Mouse (Mus musculus) kidney, postnatal 4 days (tissue): ENCODE measurements at regions not wholly inside any gene's neighbourhood (a gene's known extent, or its start where the extent isn't known, plus 50 kb on each side); places are given as distances from the start of the nearest gene placed in this dataset.
A peak's percentile ranks its signal among the peaks of the same experiment; 100 is the strongest.

Source experiments
- DNase-seq, 2 experiments: peaks; one replicate each; pipeline ENCODE4 v3.0.0; 2021; ENCODE audit warnings: mixed read lengths in 2 of 2

DNA sequence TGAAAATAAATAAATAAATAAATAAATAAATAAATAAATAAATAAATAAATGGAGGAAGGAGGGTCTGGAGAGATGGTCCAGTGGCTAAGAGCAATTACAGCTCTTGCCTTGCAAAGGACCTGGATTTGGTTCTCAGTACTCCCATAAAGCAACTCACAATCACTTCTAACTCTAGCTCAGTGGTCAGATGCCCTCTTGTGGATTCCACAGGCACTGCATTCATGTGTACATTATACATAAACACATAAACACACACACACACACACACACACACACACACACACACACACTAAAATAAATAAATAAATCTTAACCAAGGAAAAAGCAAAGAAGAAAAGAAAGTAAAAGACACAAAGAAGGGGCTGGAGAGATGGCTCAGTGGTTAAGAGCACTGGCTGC, 74.2 kb upstream of the Dhx40 start:
- DNase-seq, result no peak

DNA sequence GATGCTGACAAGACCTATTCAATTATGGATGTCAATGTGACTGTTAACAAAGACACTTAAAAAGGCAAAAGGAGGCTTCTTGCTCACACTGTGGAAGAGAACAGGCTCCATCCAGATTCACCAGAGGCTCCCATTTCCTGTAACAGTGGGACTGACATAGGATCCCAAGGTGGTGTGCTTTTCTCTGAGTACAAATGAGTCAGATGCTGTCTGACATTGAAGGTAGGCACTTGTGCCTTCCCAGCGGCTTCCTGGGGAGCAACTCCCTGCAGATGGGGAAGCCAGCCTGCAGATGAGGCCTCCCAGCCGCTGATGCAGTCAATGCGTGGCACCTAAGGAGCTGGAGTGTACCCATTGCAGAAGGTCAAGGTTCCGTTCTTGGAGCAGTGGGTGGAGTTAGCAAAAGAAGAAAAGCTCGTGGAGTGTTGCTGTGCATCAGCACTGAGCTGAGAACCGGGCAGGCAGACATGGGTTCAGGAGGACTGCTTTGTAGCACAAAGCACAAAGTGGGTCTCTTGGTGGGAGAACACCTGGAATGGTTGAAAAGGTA, 71.9 kb upstream of the Dhx40 start:
- DNase-seq, result no peak

DNA sequence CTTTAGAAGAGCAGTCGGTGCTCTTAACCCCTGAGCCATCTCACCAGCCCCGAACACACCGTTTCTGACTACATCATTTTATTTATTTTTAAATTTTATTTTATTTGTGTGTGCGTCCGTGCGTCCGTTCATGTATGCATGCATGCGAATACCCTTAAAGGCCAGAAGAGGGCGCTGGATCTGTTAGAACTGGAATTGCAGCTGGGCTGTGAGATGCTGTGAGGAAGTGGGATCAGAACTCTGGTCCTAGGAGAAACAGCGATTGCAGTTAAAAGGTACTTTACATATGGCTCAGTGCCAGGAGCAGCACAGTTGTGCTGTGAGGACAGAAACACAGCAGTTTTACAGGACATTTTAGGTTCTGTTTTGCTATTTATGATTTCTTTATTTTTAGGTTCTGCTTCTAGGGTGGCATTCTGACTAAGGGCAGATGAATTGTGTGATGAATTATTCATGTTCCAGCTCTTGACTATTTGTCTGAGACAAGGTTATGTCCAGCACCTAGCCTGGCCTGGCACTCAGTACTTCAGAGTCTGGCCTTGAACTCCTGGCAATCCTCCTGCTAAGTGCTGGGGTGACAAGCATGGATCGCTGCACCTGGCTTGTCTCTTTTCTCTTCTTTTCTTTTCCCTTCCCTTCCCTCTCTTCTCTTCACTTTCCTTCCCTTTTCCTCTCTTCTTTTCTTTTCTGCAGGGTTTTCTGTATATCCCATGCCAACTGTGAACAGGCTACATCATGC, 71.0 kb upstream of the Dhx40 start:
- DNase-seq, result no peak

DNA sequence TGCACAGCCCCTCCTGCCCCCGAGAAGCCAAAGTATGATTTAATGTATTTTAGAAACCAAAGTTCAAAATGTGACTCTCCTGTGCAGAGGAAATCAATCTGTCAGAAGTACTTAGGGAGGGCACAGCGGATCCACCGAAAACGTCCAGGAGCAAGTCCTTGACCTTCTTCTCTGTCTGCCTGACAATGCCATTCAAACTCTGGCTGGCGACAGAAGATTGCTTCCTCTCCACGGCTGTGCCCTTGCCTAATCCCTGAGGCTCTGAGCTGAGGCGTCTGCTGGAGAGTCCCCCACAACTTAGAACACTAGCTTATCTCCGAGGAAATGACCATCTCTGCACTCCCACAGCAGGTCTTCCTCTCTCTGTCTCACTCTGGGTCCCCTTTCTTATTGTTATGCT, 69.0 kb upstream of the Dhx40 start:
- DNase-seq, result no peak

DNA sequence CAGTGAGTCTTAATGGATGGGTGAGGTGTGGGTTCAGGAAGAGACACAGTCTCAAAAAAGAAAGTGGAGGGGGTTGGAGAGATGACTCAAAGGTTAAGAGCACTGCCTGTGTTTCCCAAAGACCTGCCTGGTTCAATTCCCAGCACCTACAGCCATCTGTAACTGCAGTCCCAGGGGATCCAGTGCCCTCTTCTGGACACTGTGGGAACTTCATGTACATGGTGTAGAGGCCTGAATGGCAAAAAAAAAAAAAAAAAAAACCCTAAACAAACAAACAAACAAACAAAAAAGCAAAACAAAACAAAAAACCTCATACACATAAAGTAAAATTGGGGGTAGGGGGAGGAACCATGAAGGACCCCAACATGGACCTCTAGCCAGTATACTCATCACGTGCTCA, 68.2 kb upstream of the Dhx40 start:
- no peak for DNase-seq

DNA sequence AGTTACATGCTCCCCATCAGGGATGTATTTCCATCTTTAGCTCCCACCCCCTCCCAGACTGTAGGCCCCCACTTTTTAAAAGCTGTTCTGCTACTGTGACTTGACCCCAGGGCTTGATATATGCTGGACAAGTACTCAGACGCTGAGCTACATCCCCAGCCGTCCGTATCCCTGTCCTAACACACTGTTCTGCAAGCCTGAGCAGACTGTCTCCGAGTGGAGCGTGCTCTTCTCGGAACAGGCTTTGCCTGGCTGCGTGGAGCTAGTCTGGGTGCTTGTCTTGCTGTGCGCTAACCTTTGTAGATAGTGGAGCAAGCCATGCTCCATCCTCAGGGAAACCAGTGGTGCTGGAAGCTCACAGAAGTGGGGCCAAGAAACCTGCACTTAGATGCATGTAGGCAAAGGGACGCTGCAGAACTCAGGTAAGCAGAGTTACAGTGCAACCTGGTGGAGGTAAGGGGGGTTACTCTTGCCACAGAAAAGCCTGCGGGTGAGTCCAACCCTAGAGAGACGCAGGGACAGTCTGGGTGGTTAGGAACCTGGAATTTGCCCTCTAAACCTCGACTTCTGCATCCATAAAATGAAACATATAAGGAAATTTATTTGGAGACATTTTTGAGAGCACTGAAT, 67.2 kb upstream of the Dhx40 start:
- peak; percentile 31 to 66 for DNase-seq

DNA sequence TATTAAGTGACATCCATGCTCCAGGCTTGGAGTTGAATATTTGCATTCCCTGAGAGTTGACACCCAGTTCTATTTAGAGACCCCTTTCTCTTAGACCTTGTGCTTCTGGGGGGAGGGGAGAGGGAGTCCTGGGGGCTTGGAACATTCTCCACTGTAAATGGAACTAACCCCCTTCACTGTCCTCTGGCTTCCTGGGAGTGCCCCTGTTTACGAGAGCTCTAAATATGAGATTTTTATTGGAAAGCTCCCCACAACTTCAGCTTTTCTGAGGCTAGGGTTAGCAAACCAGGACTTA, 65.8 kb upstream of the Dhx40 start:
- DNase-seq, result no peak

DNA sequence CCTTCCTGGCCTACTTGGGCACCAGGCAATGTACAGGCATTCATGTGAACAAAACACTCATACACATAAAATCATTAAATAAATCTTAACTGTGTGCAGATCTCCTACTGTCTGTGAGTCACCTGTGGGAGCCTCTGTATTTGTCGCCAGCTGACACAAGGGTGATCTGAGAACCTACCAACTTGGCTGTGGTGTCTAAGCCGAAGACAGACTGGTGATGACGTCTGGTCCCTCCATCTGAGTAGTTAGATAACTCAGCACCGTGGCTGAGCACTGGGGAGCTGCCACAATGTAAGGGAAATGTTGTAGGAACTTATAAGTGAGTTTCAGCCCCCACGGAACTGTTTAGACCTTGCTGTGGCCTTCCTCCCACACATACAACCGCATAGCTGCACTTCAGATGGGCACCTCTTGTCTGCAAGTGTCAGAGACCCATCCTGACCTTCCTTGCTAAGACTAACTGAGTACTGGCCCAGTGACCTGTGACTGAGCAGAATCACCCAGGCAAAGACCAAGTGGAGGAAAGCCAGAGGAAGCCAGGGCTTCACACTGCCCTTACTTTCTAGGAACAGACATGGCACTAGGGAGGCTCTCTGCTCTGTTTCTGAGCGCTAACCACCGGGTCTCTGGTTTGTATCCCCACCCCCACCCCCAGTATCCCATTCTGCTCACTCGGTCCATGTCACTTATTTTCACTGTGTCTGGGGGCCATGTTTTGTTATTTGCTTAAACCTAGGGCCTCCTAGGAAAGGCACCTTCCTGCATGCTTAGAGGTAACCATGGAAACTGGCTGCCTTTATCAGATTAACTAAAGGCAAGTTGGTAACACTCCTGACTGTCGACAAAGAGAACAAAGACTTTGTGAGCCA, 65.2 kb upstream of the Dhx40 start:
- no peak for DNase-seq

DNA sequence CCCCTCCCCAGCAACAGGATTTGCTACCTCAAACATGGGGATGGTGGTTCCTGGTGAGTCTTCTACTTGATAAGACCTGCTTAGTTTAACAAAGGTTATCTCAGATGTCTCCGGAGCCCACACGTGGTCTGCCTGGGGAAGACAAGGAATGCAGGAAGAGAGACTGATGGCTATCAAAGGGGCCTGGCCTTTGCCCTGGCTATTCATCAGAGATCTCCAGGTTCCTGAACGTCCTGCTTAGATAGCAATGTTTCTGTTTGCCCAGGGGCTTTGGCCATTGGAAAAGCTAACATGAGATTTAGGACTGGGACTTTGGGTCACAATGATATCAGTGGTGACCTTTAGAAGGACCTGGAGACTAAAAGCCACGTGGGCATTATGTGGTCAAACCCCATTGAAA, 64.2 kb upstream of the Dhx40 start:
- no peak for DNase-seq

DNA sequence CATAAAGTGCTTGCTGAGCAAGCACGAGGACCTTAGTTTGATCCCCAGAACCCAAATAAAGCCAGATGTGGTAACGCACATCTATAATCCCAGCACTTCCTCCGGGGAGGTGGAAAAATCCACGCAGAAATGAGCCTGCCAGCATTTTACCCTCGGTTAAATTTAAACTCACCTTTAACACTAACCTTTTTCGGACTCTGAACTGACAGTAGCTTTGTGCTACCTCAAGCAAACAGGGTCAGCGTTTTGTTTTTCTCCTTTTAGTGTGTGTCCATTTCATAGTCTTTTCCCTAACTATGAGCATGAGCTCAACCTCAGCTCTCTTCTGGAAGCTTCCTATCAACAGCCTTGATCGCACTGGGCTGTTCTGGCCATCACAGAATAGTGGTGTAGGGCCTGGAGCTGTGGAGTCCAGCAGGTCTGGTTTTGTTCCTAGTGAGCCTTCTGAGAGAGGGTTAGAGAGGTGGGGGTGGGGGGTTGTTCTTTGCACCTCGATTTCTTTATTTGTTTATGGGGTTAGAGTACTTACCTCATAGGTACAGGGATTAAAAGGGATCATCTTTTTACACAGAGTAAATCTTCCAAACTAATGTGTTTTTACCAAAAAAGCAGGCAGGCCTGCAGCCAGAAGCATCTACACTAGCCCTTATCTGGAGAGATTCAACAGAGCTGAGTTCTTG, 63.1 kb upstream of the Dhx40 start:
- no peak for DNase-seq

DNA sequence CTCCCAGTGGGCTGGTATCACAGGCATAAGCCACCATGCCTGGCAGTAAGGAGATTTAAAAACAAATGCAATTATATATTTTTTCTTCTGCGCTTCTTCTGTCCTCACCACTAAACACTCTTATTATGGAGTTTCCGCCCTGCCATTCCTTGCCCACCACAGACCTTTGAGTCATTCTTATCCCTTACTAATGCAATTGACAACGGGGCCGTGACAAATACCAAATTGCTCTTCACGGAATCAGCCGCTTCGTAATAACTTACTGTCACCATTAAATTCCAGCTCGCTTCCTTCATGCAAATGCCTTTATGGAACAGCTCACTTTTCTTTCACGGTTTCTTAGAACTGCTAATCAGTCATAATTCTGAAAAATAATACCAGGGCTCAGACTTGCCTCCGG, 59.4 kb upstream of the Dhx40 start:
- DNase-seq, result no peak

DNA sequence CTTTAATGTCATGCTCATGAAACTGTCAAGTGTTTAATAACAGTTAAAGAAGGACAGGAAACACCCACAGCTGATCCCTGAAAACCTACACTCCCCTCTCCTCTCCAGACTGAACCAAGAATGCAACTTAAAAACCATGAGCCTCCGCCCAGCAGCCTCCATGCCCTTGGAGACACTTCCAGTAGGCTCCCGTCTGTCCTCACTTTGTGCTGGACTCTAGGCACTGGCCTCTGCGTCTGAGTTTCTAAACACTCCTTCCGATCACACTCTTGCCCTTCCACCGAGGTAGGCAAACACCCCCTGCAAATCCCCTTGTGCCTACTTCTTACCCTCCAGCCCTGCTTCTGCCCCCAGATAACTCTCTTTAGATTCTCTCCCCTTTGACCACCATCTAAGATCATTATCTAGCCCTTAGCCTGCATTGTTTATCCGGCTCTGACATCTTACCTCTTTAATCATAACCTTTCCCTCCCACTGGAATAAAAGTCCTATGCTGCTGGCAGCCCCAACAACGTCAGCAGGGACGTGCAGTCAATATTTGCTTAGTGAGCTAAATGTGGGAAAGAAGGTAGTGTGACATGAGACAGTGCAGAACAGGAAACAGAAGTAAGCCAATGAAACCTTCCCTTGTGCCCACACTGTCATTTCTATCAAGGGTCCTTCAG, 52.5 kb upstream of the Dhx40 start:
- DNase-seq, result no peak

DNA sequence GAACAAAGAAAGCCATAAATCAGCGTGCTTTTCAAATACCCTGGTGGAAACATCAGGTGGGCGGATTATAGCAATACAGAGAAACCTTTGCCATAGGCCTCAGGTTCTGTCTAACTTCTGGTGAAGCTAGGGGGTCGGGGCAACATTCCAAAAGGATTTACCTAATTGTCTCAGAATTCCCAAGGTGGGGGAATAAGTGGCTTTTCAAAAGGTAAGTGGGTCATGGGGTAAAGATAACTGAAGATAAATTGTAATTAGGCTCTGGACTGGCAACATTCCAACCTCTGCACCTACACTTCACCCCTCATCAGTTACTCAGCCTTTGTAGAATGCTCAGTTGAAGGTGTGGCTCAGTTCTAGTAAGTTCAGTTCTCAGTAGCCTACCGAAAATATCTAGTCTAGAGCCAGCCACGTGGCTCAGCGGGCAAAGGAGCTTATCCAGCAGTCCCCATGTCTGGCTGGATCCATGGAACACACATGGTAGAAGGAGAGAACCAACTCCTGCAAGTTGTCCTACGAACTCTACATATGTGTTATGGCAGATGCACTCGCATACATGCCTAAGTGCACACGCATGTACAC, 51.8 kb upstream of the Dhx40 start:
- DNase-seq, result no peak

DNA sequence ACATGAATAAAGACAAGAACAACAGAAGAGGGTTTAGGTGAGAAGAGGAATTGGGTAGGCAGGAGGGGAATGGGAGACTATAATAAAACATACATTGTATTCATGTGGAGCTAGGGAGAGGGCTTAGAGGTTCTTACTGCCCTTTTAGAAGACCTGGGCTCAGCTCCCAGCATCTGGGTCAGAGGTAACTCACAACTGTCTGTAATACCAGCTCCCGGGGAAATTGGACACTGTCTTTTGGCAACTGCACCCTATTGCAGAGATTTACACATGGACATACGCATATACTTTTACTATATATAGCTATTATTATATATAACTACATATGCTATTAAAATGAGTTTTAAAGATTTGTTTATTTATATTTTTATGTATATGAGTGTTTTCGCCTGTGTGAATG, 50.7 kb upstream of the Dhx40 start:
- no peak for DNase-seq
